Mouse (Mus musculus) bone marrow, adult 2 months (tissue): Measurements from ENCODE around the gene Phc2.

Source experiments
- CTCF ChIP-seq: fragments of 200-500 bp; IDR thresholded peaks from 2 replicates; pipeline ENCODE4 v1.5.1; 2011; ENCODE audit warnings: low read length, control low read depth; ENCODE audit not compliant: control insufficient read depth, insufficient read depth
- POLR2A ChIP-seq: fragments of 200-500 bp; IDR thresholded peaks from 2 replicates; pipeline ENCODE4 v1.6.1; 2011; ENCODE audit warnings: low read depth, mild to moderate bottlenecking, control low read depth, low read length, borderline replicate concordance; ENCODE audit not compliant: control insufficient read depth

DNA sequence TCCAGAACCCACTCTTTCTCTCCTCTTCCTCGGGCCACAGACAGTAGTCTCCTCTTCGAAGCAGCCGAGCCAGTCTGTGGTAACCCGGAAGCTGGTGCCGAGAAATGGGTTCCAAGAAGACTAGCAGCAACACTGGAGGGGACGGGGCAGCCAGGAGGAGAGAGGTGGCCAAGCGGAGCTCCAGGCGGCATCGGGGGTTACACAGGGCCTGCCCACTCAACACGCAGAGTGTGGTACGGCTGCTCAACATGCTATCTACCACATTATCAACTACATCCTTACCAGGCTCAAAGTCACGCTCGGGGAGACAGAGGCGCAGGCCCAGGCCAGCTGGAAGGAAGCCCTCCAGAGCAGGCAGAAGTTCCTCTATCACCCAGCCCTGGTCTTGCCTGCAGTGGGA, 38.7 kb upstream of the Phc2 start:
- TF ChIP-seq POLR2A (no peak), CTCF (no peak)
